Comparison of ENCODE assay signal across 9 mouse cellular contexts in the genomic region with DNA sequence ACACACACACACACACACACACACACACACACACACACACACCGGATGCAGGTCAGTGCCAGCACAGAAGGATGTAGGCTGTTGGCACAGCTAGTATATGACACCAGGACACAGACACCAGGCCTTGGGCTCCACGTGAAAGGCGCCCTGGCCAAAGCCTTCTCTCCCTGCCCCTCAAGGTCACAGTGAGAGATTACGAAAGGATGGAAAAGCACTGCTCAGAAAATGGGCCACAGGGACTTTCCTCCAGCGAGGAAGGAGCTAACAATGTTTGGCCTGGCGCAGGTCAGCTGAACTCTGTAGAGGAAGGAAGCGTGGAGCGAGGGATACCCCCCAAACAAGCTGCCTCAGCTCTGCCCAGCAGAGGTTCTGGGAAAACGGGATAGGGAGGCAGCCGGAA.
DNase-seq lines count a peak whose midpoint lies in the region; ATAC-seq and TF ChIP-seq lines count a peak whose summit lies in the region.
"Had no signal": no experiment of that assay in that cellular context is flagged by ENCODE, and none has a peak within 500 bp of the region (broad histone marks: within the 10 kb centered on the region; RNA-seq: fewer than 3 reads in every experiment).

No protein-coding gene starts in this region.

- peak; percentile 33; the same call in 1 of the 2 replicates for ATAC-seq in liver, embryonic 16.5 days (ENCODE audit: low read depth)
- no peak for ATAC-seq in forebrain, embryonic 14.5 days

- H3K9me3 ChIP-seq in liver, embryonic 16.5 days (replicated peaks; ENCODE audit: control insufficient read depth, low read length), result no peaks in the 10 kb centered on the region
- no peaks in the 10 kb centered on the region for H3K9me3 ChIP-seq in forebrain, embryonic 14.5 days (replicated peaks; ENCODE audit: control insufficient read depth, low read length)
- H3K9me3 ChIP-seq: liver, embryonic 15.5 days had no signal

- peaks cover 13% of the 10 kb centered on the region for H3K4me1 ChIP-seq in liver, embryonic 16.5 days (ENCODE audit: control insufficient read depth, low read depth, low read length)
- H3K4me1 ChIP-seq in forebrain, embryonic 14.5 days (ENCODE audit: control insufficient read depth, insufficient read depth, low read length), result peaks cover 8% of the 10 kb centered on the region

- peak; percentile 48 for DNase-seq in gastrocnemius, adult 2 months
- DNase-seq in gastrocnemius, postnatal 4 days (ENCODE audit: low spot score in 2 of 2), result no peak
- DNase-seq in adrenal gland, postnatal 25 days, result peak; percentile 76
- peak; percentile 55 for DNase-seq in heart, postnatal 4 days
- DNase-seq in forebrain, embryonic 14.5 days (ENCODE audit: low spot score), result no peak
- no peak for DNase-seq in MN1 (ENCODE audit: low spot score)
- no peak for DNase-seq in left cerebral cortex, adult 9 months (ENCODE audit: low spot score in 2 of 2)

- H3K4me2 ChIP-seq in liver, embryonic 16.5 days (ENCODE audit: low read depth, low read length), result no peak overlapping the region
- no peak overlapping the region for H3K4me2 ChIP-seq in forebrain, embryonic 14.5 days (ENCODE audit: low read length)
- H3K4me2 ChIP-seq: liver, embryonic 15.5 days had no signal

- WGBS in liver, embryonic 16.5 days (ENCODE audit: insufficient replicate concordance), result 49% methylated on average over 10 of the region's 10 CpGs
- 72% methylated on average over 10 of the region's 10 CpGs for WGBS in forebrain, embryonic 14.5 days

- TF ChIP-seq CTCF in gastrocnemius, adult 2 months (IDR thresholded peaks at IDR 0.05), result no peak

- H3K9ac ChIP-seq in liver, embryonic 16.5 days (ENCODE audit: low read depth, low read length), result no peak overlapping the region
- no peak overlapping the region for H3K9ac ChIP-seq in forebrain, embryonic 14.5 days (ENCODE audit: low read length)
- H3K9ac ChIP-seq: liver, embryonic 15.5 days had no signal

- intact Hi-C loops in gastrocnemius, adult 2 months (cut with DNase I), result no loop called here

- H3K27me3 ChIP-seq in liver, embryonic 16.5 days (ENCODE audit: control insufficient read depth, insufficient read depth, low read depth, low read length), result no peaks in the 10 kb centered on the region
- no peaks in the 10 kb centered on the region for H3K27me3 ChIP-seq in forebrain, embryonic 14.5 days (replicated peaks; ENCODE audit: control insufficient read depth, insufficient read depth, low read length)
- H3K27me3 ChIP-seq: liver, embryonic 15.5 days had no signal

- H3K36me3 ChIP-seq in liver, embryonic 16.5 days (ENCODE audit: control insufficient read depth, insufficient read depth), result no peaks in the 10 kb centered on the region
- no peaks in the 10 kb centered on the region for H3K36me3 ChIP-seq in forebrain, embryonic 14.5 days (ENCODE audit: control insufficient read depth, insufficient read depth, low read length)
- H3K36me3 ChIP-seq: liver, embryonic 15.5 days had no signal

- H3K4me3 ChIP-seq in gastrocnemius, adult 2 months, result no peak overlapping the region
- no peak overlapping the region for H3K4me3 ChIP-seq in liver, embryonic 16.5 days (ENCODE audit: low read depth, low read length)
- H3K4me3 ChIP-seq in forebrain, embryonic 14.5 days (ENCODE audit: low read depth, low read length), result no peak overlapping the region
- H3K4me3 ChIP-seq: liver, embryonic 15.5 days had no signal

- peak overlapping the region; percentile 81 for H3K27ac ChIP-seq in gastrocnemius, adult 2 months
- H3K27ac ChIP-seq in liver, embryonic 16.5 days (ENCODE audit: low read length), result peak overlapping the region; percentile 45
- no peak overlapping the region; the same call in 1 of the 2 replicates for H3K27ac ChIP-seq in forebrain, embryonic 14.5 days (ENCODE audit: low read depth, low read length)
- H3K27ac ChIP-seq: liver, embryonic 15.5 days had no signal

Comparison
In these comparisons a context has a peak if more than half of its experiments do, and no peak if none do; other contexts are left out.
1. DNase-seq: peak in gastrocnemius, adult 2 months (single experiment), adrenal gland, postnatal 25 days (single experiment) and heart, postnatal 4 days (single experiment); none in gastrocnemius, postnatal 4 days (0 of 2), forebrain, embryonic 14.5 days (single experiment), MN1 (single experiment) and left cerebral cortex, adult 9 months (0 of 2).